Mouse (Mus musculus) limb, embryonic 15.5 days (tissue): Measurements from ENCODE around the gene Rasa3. TPM values are rescaled to one million over a fixed set of nuclear protein-coding genes. Genes with fewer than 3 reads are reported as not detected.

ENCODE experiments used
- ATAC-seq: fragments of 200-750 bp; cut with Nextera tagmentation; 2 replicates; pipeline ENCODE4 v1.8.0; 2017; ENCODE audit warnings: low read depth, moderate TSS enrichment; ENCODE audit not compliant: insufficient number of reproducible peaks, low FRiP score, low TSS enrichment
- H3K27ac ChIP-seq: fragments of 300-500 bp; sonication (generic); 2 replicates; pipeline ENCODE4 v1.5.1; 2015; ENCODE audit warnings: moderate library complexity, mild to moderate bottlenecking, inconsistent platforms
- H3K27me3 ChIP-seq: fragments of 300-500 bp; sonication (generic); 2 replicates; pipeline ENCODE4 v1.6.1; 2015; ENCODE audit warnings: inconsistent platforms
- H3K36me3 ChIP-seq: fragments of 300-500 bp; sonication (generic); 2 replicates; pipeline ENCODE4 v1.6.1; 2015; ENCODE audit warnings: inconsistent platforms
- H3K4me1 ChIP-seq: fragments of 300-500 bp; sonication (generic); 2 replicates; pipeline ENCODE4 v1.6.1; 2015; ENCODE audit warnings: inconsistent platforms
- H3K4me2 ChIP-seq: fragments of 300-500 bp; sonication (generic); 2 replicates; pipeline ENCODE4 v1.6.1; 2015; ENCODE audit warnings: mild to moderate bottlenecking, inconsistent platforms
- H3K4me3 ChIP-seq: fragments of 300-500 bp; sonication (generic); 2 replicates; pipeline ENCODE4 v1.5.1; 2015; ENCODE audit warnings: mild to moderate bottlenecking, inconsistent platforms
- H3K9ac ChIP-seq: fragments of 300-500 bp; sonication (generic); 2 replicates; pipeline ENCODE4 v1.6.1; 2015; ENCODE audit warnings: inconsistent platforms
- H3K9me3 ChIP-seq: fragments of 300-500 bp; sonication (generic); 2 replicates; pipeline ENCODE4 v1.6.1; 2016; ENCODE audit warnings: inconsistent platforms
- WGBS: fragments of 180-500 bp; shearing (Covaris S2); methylation state at CpG from one replicate; pipeline ENCODE4 v1.1.7; 2015; 5-methylcytosine and 5-hydroxymethylcytosine counted together
- polyA plus RNA-seq: library from polyadenylated mRNA; unstranded; fragments of >200 nt; fragmentation: Nextera tagmentation; extraction: Ambion mirVana; gene quantifications from 2 replicates; pipeline ENCODE4 v1.2.1, GENCODE M21; 2015

Gene Rasa3
- polyA plus RNA-seq, 1 experiment from 2014 or later, result 32.3 TPM

- Histone ChIP-seq H3K4me2 (no peak overlapping the region), H3K4me3 (no peak overlapping the region), H3K27me3 (no peaks in the 10 kb centered on the region), H3K36me3 (peaks cover 37% of the 10 kb centered on the region), H3K9me3 (no peaks in the 10 kb centered on the region), H3K27ac (no peak overlapping the region), H3K9ac (no peak overlapping the region), H3K4me1 (0 out of 2 replicates have a peak, but pooled peaks cover 2% of the 10 kb centered on the region)
- no peak for ATAC-seq
- 81% methylated on average over 6 of the region's 6 CpGs for WGBS
These were observed 88.3 kb downstream of the Rasa3 start for GRCm38 (mm10) chr8:13589071-13589470.

- Histone ChIP-seq H3K4me2 (no peak overlapping the region), H3K4me3 (no peak overlapping the region), H3K36me3 (peaks cover 75% of the 10 kb centered on the region), H3K9ac (no peak overlapping the region), H3K9me3 (no peaks in the 10 kb centered on the region), H3K4me1 (no peaks in the 10 kb centered on the region), H3K27me3 (no peaks in the 10 kb centered on the region), H3K27ac (no peak overlapping the region)
- ATAC-seq, result no peak
- 77% methylated on average over 8 of the region's 8 CpGs for WGBS
These were observed 92.8 kb downstream of the Rasa3 start for GRCm38 (mm10) chr8:13584652-13585051.

DNA sequence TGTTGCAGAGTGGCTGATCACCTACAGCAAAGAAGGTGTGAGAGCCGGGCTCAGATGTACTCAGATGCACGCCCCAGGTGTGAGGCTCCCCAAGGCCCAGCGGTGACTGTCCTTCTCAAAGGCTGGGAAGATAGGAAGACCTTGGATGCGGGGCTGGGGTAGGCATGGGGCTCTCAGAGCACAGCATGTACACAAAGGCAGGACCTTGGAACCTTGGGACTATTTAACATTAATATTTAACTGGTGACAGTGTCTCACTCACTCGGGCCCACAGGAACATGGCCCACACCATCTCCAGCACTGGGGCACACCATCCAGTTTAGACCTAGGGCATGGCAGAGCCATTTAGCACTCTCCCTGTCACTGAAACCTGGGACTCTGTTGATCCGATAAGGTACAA, 99.5 kb downstream of the Rasa3 start:
- H3K4me2 ChIP-seq, result no peak overlapping the region
- 86% methylated on average over 6 of the region's 6 CpGs for WGBS
- H3K9ac ChIP-seq, result no peak overlapping the region
- no peaks in the 10 kb centered on the region for H3K9me3 ChIP-seq
- H3K36me3 ChIP-seq, result peaks cover 67% of the 10 kb centered on the region
- H3K27ac ChIP-seq, result no peak overlapping the region
- no peak overlapping the region for H3K4me3 ChIP-seq
- ATAC-seq, result no peak
- no peaks in the 10 kb centered on the region for H3K27me3 ChIP-seq
- H3K4me1 ChIP-seq, result no peaks in the 10 kb centered on the region

DNA sequence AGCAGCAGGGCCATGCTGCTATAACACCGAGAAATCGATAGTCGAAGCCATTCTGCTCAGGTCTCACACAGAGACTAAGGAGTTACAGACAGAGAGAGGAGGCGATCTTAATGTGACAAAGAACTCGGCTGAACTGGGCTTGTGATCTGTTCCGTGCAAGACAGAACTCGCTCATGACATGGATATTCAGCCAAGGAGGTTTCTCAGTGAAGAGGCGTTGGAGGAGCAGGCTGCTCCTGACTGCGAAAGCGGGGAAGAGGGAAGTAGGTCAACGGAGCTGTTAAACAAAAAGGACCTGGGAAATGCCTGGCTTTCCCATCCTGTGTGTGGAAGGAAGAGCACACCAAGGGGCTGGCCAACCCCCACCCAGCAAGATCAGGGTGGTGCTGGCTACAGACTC, 105.4 kb downstream of the Rasa3 start:
- H3K9me3 ChIP-seq, result no peaks in the 10 kb centered on the region
- no peak for ATAC-seq
- peaks cover 24% of the 10 kb centered on the region for H3K36me3 ChIP-seq
- peak overlapping the region; percentile 24; the same call in 1 of the 2 replicates for H3K27ac ChIP-seq
- H3K4me3 ChIP-seq, result no peak overlapping the region
- no peaks in the 10 kb centered on the region for H3K27me3 ChIP-seq
- 71% methylated on average over 11 of the region's 11 CpGs for WGBS
- no peak overlapping the region for H3K9ac ChIP-seq
- H3K4me1 ChIP-seq, result peaks cover 12% of the 10 kb centered on the region
- H3K4me2 ChIP-seq, result no peak overlapping the region

- no peak within 1 kb of the TSS for H3K9ac ChIP-seq
- H3K27ac ChIP-seq, result no peak within 1 kb of the TSS
- 0 out of 2 replicates have a peak, but pooled peaks have one; percentile 61 for ATAC-seq
- H3K4me2 ChIP-seq, result no peak within 1 kb of the TSS
- H3K4me1 ChIP-seq, result peaks cover 3% of the 10 kb centered on the region; the same call in 1 of the 2 replicates
- no peak within 1 kb of the TSS for H3K4me3 ChIP-seq
- H3K27me3 ChIP-seq, result no peaks in the 10 kb centered on the region
- 39% methylated on average over 13 of the region's 13 CpGs for WGBS
- peaks cover 7% of the 10 kb centered on the region; the same call in 1 of the 2 replicates for H3K36me3 ChIP-seq
- H3K9me3 ChIP-seq, result no peaks in the 10 kb centered on the region
These were observed 115.3 kb downstream of the Rasa3 start, which contains the start of gene 1700029H14Rik for GRCm38 (mm10) chr8:13562118-13562517. Gene 1700029H14Rik (minus strand): TSS chr8:13562461.

- WGBS, result 66% methylated on average over 2 of the region's 2 CpGs
- no peak overlapping the region for H3K4me3 ChIP-seq
- no peak overlapping the region for H3K9ac ChIP-seq
- no peak overlapping the region for H3K27ac ChIP-seq
- peaks cover 3% of the 10 kb centered on the region; the same call in 1 of the 2 replicates for H3K4me1 ChIP-seq
- ATAC-seq, result no peak
- no peaks in the 10 kb centered on the region for H3K36me3 ChIP-seq
- no peaks in the 10 kb centered on the region for H3K9me3 ChIP-seq
- no peak overlapping the region for H3K4me2 ChIP-seq
- no peaks in the 10 kb centered on the region for H3K27me3 ChIP-seq
These were observed 119.9 kb downstream of the Rasa3 start for GRCm38 (mm10) chr8:13557526-13557925.

GRCm38 (mm10) chr8:13551574-13551830, 125.9 kb downstream of the Rasa3 start:
- H3K4me1 ChIP-seq, result peaks cover 25% of the 10 kb centered on the region
- no peak for ATAC-seq
- H3K27me3 ChIP-seq, result no peaks in the 10 kb centered on the region
- H3K27ac ChIP-seq, result no peak overlapping the region
- H3K9me3 ChIP-seq, result no peaks in the 10 kb centered on the region
- no peak overlapping the region for H3K4me3 ChIP-seq
- H3K4me2 ChIP-seq, result no peak overlapping the region
- 91% methylated on average over 6 of the region's 6 CpGs for WGBS
- H3K9ac ChIP-seq, result no peak overlapping the region
- no peaks in the 10 kb centered on the region for H3K36me3 ChIP-seq

DNA sequence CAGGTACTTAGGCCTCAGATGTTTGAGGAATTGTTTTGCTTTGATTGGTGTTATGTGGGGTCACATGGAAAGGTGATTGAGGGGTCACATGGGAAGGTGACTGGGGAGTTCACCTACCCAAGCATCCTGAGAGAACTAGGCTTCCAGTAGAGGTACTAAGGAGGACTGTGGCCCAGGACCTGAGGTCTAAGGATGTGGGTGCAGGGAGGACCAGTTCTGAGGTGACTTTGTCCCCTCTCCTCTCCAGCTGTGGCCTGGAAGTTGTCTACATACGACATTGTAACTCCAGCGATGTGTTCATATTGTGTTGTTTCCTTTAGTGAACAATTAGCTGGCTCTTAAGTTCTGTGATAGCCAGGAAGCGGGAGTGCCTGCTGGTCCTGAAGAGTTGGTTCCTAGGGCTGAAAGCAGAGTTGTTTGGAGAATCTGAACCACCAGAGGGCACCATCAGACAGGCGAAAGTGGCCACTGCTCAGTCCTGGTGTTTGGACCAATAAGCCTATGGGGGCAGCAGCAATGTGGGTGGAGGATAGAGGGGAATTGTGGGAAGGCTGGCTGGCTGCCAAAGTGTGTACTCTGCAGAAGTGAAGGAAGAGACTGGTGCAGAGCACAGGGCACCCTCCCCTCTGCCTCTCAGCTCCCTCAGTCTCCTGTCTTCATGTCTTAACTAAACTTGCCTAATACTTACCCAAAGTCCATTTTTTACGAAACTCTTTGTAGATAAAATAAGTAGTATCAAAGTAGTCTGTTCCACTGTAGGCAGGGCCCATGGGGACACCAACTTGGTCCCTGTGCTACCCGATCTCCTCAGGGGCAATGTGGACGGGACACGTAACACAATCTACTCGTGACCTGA, 126.5 kb downstream of the Rasa3 start:
- no peak overlapping the region for H3K4me2 ChIP-seq
- ATAC-seq, result peak; percentile 31
- H3K27ac ChIP-seq, result no peak overlapping the region
- no peak overlapping the region for H3K9ac ChIP-seq
- H3K36me3 ChIP-seq, result no peaks in the 10 kb centered on the region
- no peak overlapping the region for H3K4me3 ChIP-seq
- peaks cover 25% of the 10 kb centered on the region for H3K4me1 ChIP-seq
- H3K9me3 ChIP-seq, result no peaks in the 10 kb centered on the region
- no peaks in the 10 kb centered on the region for H3K27me3 ChIP-seq
- WGBS, result 52% methylated on average over 9 of the region's 9 CpGs

DNA sequence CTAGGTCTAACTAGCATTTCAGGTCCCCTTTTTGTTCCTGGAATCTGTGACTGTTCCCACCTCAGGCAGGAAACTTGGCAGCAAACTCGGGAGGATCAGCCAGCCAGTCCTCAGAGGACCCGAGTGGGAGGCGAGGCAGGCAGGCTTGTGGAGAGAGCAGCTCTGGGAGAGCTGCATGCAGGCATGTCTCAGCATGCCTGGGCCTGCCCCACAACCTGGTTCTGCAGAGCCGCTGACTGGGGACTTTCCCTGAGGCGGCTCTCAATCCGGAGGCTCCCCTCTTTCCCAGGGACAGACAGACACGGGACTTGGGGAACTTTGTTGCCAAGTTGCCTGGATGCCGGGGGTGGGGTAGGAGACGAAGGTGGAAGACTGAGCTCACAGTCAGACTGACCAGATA, 128.6 kb downstream of the Rasa3 start:
- 32% methylated on average over 9 of the region's 9 CpGs for WGBS
- Histone ChIP-seq H3K27ac (peak overlapping the region; percentile 85), H3K4me3 (no peak overlapping the region), H3K36me3 (no peaks in the 10 kb centered on the region), H3K9ac (no peak overlapping the region), H3K4me1 (peaks cover 25% of the 10 kb centered on the region), H3K4me2 (peak overlapping the region; percentile 12; the same call in 1 of the 2 replicates), H3K27me3 (no peaks in the 10 kb centered on the region), H3K9me3 (no peaks in the 10 kb centered on the region)
- peak; percentile 73 for ATAC-seq

DNA sequence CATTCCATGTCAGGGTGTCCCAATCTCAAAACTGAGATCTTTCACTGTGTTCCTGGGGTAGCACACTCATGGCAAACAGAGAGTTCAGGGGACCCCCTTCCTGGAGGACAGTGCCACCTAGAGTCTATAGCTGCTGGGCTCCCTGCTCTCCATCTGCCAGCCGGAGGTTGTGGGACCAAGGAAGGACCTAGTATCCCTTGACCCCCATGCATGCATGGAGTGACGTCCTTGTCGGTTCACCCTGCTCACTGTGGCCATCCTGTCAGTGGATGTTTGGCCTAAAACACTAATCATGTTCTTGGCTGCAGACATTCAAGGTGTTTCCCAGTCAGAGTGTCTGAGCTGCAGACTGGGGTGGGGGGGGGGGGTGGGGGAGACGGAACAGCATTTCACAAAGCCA, 129.2 kb downstream of the Rasa3 start:
- H3K27me3 ChIP-seq, result no peaks in the 10 kb centered on the region
- H3K27ac ChIP-seq, result peak overlapping the region; percentile 85
- H3K36me3 ChIP-seq, result no peaks in the 10 kb centered on the region
- H3K9ac ChIP-seq, result no peak overlapping the region
- ATAC-seq, result no peak
- H3K4me2 ChIP-seq, result 0 out of 2 replicates have a peak overlapping the region, but pooled peaks have one; percentile 12
- 36% methylated on average over 4 of the region's 4 CpGs for WGBS
- H3K9me3 ChIP-seq, result no peaks in the 10 kb centered on the region
- no peak overlapping the region for H3K4me3 ChIP-seq
- H3K4me1 ChIP-seq, result peaks cover 25% of the 10 kb centered on the region

DNA sequence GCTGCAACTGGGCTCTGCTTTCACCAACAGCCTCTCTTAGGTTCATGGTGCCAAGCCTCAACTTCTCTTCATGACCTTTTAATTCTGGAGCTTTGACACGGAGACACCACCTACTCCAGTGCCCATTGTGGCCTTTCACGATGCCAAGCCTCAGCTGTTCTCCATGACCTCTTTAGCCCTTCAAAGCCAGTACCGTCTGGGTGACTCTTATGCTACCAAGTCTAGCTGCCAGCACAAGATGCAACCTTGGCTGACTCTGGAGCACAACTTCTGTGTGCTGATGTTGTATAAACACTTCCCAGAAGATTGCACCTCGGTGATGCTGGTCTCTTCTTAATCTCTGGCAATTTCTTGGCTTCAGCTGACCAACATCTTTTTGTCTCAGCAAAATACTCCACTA, 131.0 kb downstream of the Rasa3 start:
- H3K9me3 ChIP-seq, result no peaks in the 10 kb centered on the region
- peaks cover 23% of the 10 kb centered on the region for H3K4me1 ChIP-seq
- WGBS, result 80% methylated on average over 4 of the region's 4 CpGs
- H3K27ac ChIP-seq, result no peak overlapping the region
- ATAC-seq, result no peak
- H3K4me2 ChIP-seq, result no peak overlapping the region
- H3K27me3 ChIP-seq, result no peaks in the 10 kb centered on the region
- no peak overlapping the region for H3K4me3 ChIP-seq
- H3K36me3 ChIP-seq, result no peaks in the 10 kb centered on the region
- no peak overlapping the region for H3K9ac ChIP-seq

DNA sequence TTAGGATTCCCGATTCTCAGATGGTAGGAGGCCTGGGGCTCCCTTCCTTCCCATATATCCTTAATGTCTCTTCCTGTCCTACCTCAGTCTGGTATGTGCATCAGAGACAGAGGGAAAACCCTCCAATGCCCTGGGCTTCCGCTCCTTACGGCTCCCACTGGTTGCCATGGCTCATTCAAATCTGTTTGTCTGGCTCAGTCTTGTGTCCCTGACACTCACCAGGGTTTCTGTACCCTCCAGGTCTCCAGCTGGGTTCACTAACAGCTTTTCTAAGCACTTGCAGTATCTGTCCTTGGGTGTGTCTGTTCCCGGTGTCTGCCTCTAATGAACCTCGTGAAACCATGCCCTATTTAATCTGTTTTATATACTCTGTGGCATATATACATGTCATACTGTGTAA, 135.9 kb downstream of the Rasa3 start:
- no peak overlapping the region for H3K9ac ChIP-seq
- H3K4me2 ChIP-seq, result no peak overlapping the region
- H3K4me3 ChIP-seq, result no peak overlapping the region
- 55% methylated on average over 5 of the region's 5 CpGs for WGBS
- H3K27ac ChIP-seq, result no peak overlapping the region
- no peaks in the 10 kb centered on the region for H3K36me3 ChIP-seq
- H3K27me3 ChIP-seq, result no peaks in the 10 kb centered on the region
- H3K9me3 ChIP-seq, result no peaks in the 10 kb centered on the region
- no peak for ATAC-seq
- H3K4me1 ChIP-seq, result peaks cover 6% of the 10 kb centered on the region; the same call in 1 of the 2 replicates
